Mouse (Mus musculus): ENCODE measurements around the gene Fam227a.
"Not testable (repeated sequence)": the region's sequence is repeated elsewhere in the genome, so short reads cannot be mapped to it uniquely, and the experiment has no call there.

Fam227a gene

GRCm38 (mm10) chr15:79683707-79684465 is 25.1 kb upstream of the Fam227a start:
- DNase-seq (ENCODE audit: low spot score), result no peak

GRCm38 (mm10) chr15:79683146-79683545 is 24.4 kb upstream of the Fam227a start:
- DNase-seq (ENCODE audit: low spot score), result no peak

- no peak for DNase-seq (ENCODE audit: low spot score)
These were observed 23.2 kb upstream of the Fam227a start for GRCm38 (mm10) chr15:79681973-79682372.

- no peak for DNase-seq (ENCODE audit: low spot score)
These were observed 19.2 kb upstream of the Fam227a start for GRCm38 (mm10) chr15:79677936-79678335.

GRCm38 (mm10) chr15:79671828-79672348 is 13.1 kb upstream of the Fam227a start:
- DNase-seq (ENCODE audit: low spot score), result not testable (repeated sequence)

GRCm38 (mm10) chr15:79670972-79671299 is 12.2 kb upstream of the Fam227a start:
- no peak for DNase-seq (ENCODE audit: low spot score)

GRCm38 (mm10) chr15:79670249-79670971 is 11.7 kb upstream of the Fam227a start, which contains the start of gene Tomm22:
TSS of gene Tomm22 (plus strand) at chr15:79670861.
- DNase-seq (ENCODE audit: low spot score), result peak; percentile 91

GRCm38 (mm10) chr15:79669195-79669594 is 10.4 kb upstream of the Fam227a start:
- no peak for DNase-seq (ENCODE audit: low spot score)

- DNase-seq (ENCODE audit: low spot score), result no peak
These were observed 5.9 kb upstream of the Fam227a start for GRCm38 (mm10) chr15:79664666-79665065.

- peak; percentile 57 for DNase-seq (ENCODE audit: low spot score)
These were observed 3.1 kb upstream of the Fam227a start for GRCm38 (mm10) chr15:79661852-79662251.

- DNase-seq (ENCODE audit: low spot score), result peak; percentile 77
These were observed 772 bp downstream of the Fam227a start for GRCm38 (mm10) chr15:79657837-79658530.

GRCm38 (mm10) chr15:79656451-79656850 is 2.3 kb downstream of the Fam227a start:
- no peak for DNase-seq (ENCODE audit: low spot score)

GRCm38 (mm10) chr15:79651481-79651880 is 7.3 kb downstream of the Fam227a start:
- DNase-seq (ENCODE audit: low spot score), result peak; percentile 19

GRCm38 (mm10) chr15:79650569-79650968 is 8.2 kb downstream of the Fam227a start:
- DNase-seq (ENCODE audit: low spot score), result peak; percentile 51

- DNase-seq (ENCODE audit: low spot score), result no peak
These were observed 10.6 kb downstream of the Fam227a start for GRCm38 (mm10) chr15:79648130-79648529.

GRCm38 (mm10) chr15:79645483-79645882 is 13.3 kb downstream of the Fam227a start:
- no peak for DNase-seq (ENCODE audit: low spot score)

GRCm38 (mm10) chr15:79641135-79641817 is 17.5 kb downstream of the Fam227a start:
- DNase-seq (ENCODE audit: low spot score), result no peak

- no peak for DNase-seq (ENCODE audit: low spot score)
These were observed 28.3 kb downstream of the Fam227a start for GRCm38 (mm10) chr15:79630471-79630870.

GRCm38 (mm10) chr15:79619770-79620414 is 38.9 kb downstream of the Fam227a start:
- no peak for DNase-seq (ENCODE audit: low spot score)

- DNase-seq (ENCODE audit: low spot score), result no peak
These were observed 40.3 kb downstream of the Fam227a start for GRCm38 (mm10) chr15:79618456-79618855.

- DNase-seq (ENCODE audit: low spot score), result no peak
These were observed 41.6 kb downstream of the Fam227a start for GRCm38 (mm10) chr15:79617135-79617534.

Measured in T-cell, adult 2 months (primary cell).